Comparison of ENCODE assay signal across 12 mouse cellular contexts in genomic region chr14:104459513-104460111, GRCm38 (mm10). TPM values are rescaled to one million over a fixed set of nuclear protein-coding genes. Genes with fewer than 3 reads are reported as not detected.
A peak's percentile ranks its signal among the peaks of the same experiment; 100 is the strongest.
DNase-seq lines count a peak whose midpoint lies in the region; ATAC-seq lines count a peak whose summit lies in the region.
"Had no signal": no experiment of that assay in that cellular context is flagged by ENCODE, and none has a peak within 500 bp of the region (broad histone marks: within the 10 kb centered on the region; RNA-seq: fewer than 3 reads in every experiment).

No protein-coding gene starts in this region.

- under 1% methylated on average over 25 of the region's 25 CpGs for WGBS in heart, embryonic 10.5 days
- WGBS in hindbrain, embryonic 10.5 days: under 1% methylated on average over 25 of the region's 25 CpGs
- under 1% methylated on average over 25 of the region's 25 CpGs for WGBS in neural tube, embryonic 14.5 days

- ATAC-seq in neural tube, embryonic 14.5 days (ENCODE audit: low read depth): peak; percentile 34; the same call in 1 of the 2 replicates

- H3K4me3 ChIP-seq in heart, embryonic 10.5 days: peak overlapping the region; percentile 54; the same call in 1 of the 2 replicates
- H3K4me3 ChIP-seq in hindbrain, embryonic 10.5 days: peak overlapping the region; percentile 49
- peak overlapping the region; percentile 16; the same call in 1 of the 2 replicates for H3K4me3 ChIP-seq in neural tube, embryonic 14.5 days (ENCODE audit: low read depth, low read length)

- intact Hi-C loops in gastrocnemius, postnatal 14 days (cut with DNase I; ENCODE audit: low total_unique reads): no loop called here

- no peaks in the 10 kb centered on the region for H3K36me3 ChIP-seq in heart, embryonic 10.5 days
- no peaks in the 10 kb centered on the region for H3K36me3 ChIP-seq in hindbrain, embryonic 10.5 days
- H3K36me3 ChIP-seq in neural tube, embryonic 14.5 days (ENCODE audit: control insufficient read depth, insufficient read depth, low read length): no peaks in the 10 kb centered on the region
- H3K36me3 ChIP-seq: heart, embryonic 13.5 days; liver, embryonic 12.5 days had no signal

- H3K27ac ChIP-seq in heart, embryonic 10.5 days: no peak overlapping the region
- no peak overlapping the region for H3K27ac ChIP-seq in hindbrain, embryonic 10.5 days
- peak overlapping the region; percentile 29; the same call in 1 of the 2 replicates for H3K27ac ChIP-seq in neural tube, embryonic 14.5 days (ENCODE audit: low read depth, low read length)
- H3K27ac ChIP-seq: heart, embryonic 13.5 days; liver, embryonic 12.5 days; macrophage had no signal

- peaks cover 5% of the 10 kb centered on the region; the same call in 1 of the 2 replicates for H3K4me1 ChIP-seq in heart, embryonic 10.5 days
- H3K4me1 ChIP-seq in hindbrain, embryonic 10.5 days (replicated peaks): peaks cover 16% of the 10 kb centered on the region
- H3K4me1 ChIP-seq in neural tube, embryonic 14.5 days (ENCODE audit: control insufficient read depth, insufficient read depth, low read length): 0 out of 2 replicates have a peak, but pooled peaks cover 6% of the 10 kb centered on the region

- H3K27me3 ChIP-seq in heart, embryonic 10.5 days (ENCODE audit: insufficient read depth, poor library complexity, severe bottlenecking): peaks cover 81% of the 10 kb centered on the region
- H3K27me3 ChIP-seq in hindbrain, embryonic 10.5 days (ENCODE audit: insufficient read depth, poor library complexity, severe bottlenecking): peaks cover 98% of the 10 kb centered on the region
- H3K27me3 ChIP-seq in neural tube, embryonic 14.5 days (ENCODE audit: control insufficient read depth, insufficient read depth, low read length): peaks cover 29% of the 10 kb centered on the region

- H3K9me3 ChIP-seq in heart, embryonic 10.5 days: no peaks in the 10 kb centered on the region
- H3K9me3 ChIP-seq in hindbrain, embryonic 10.5 days: no peaks in the 10 kb centered on the region
- H3K9me3 ChIP-seq in neural tube, embryonic 14.5 days (ENCODE audit: control insufficient read depth, low read length): no peaks in the 10 kb centered on the region
- H3K9me3 ChIP-seq: heart, embryonic 13.5 days; liver, embryonic 12.5 days had no signal

- peak overlapping the region; percentile 46 for H3K4me2 ChIP-seq in neural tube, embryonic 14.5 days (ENCODE audit: low read depth, low read length)

- no peak for DNase-seq in heart, embryonic 10.5 days (ENCODE audit: low spot score)
- DNase-seq in heart, adult 8-10 months (ENCODE audit: low spot score): no peak
- DNase-seq in hindbrain, embryonic 10.5 days (ENCODE audit: low spot score): peak; percentile 45
- DNase-seq in mesoderm, embryonic 11.5 days (ENCODE audit: low read depth, low spot score): peak; percentile 37
- DNase-seq in gastrocnemius, postnatal 14 days: no peak
- no peak for DNase-seq in gastrocnemius, postnatal 10 days
- no peak for DNase-seq in spleen, adult 18-20 months
- DNase-seq: layer of hippocampus, adult 9-11 months had no signal

- H3K9ac ChIP-seq in neural tube, embryonic 14.5 days (replicated peaks; ENCODE audit: low read depth, low read length): no peak overlapping the region
- H3K9ac ChIP-seq: heart, embryonic 13.5 days; liver, embryonic 12.5 days had no signal

RNA-seq across cellular contexts. Expression of gene Pou4f1, which starts 8.2 kb away (rescaled TPM):
- 0.20 and 1.0 TPM in 2 replicates for polyA plus RNA-seq in heart, embryonic 10.5 days (2016; fragmentation: Nextera tagmentation; extraction: Ambion mirVana)
- under 1 TPM in 2 of 4 experiments, not detected in 2; 0.13 to 0.19 TPM for total RNA-seq in heart, adult 8-10 months (2022)
- polyA plus RNA-seq in hindbrain, embryonic 10.5 days (2016; fragmentation: Nextera tagmentation; extraction: Ambion mirVana): 26.6 and 40.7 TPM in 2 replicates
- polyA plus RNA-seq in neural tube, embryonic 14.5 days (2014; fragmentation: Nextera tagmentation; extraction: Ambion mirVana): 84.2 and 87.9 TPM in 2 replicates
- 1 to 10 TPM; 1.4 to 2.1 TPM for total RNA-seq in gastrocnemius, postnatal 14 days (2021)
- 1 to 10 TPM; 1.6 to 2.1 TPM for total RNA-seq in gastrocnemius, postnatal 10 days (2021)
- polyA plus RNA-seq: macrophage had no signal

Comparison
In these comparisons a context has a peak if more than half of its experiments do, and no peak if none do; other contexts are left out.
1. DNase-seq: peak in hindbrain, embryonic 10.5 days (single experiment) and mesoderm, embryonic 11.5 days (single experiment); none in heart, embryonic 10.5 days (single experiment), heart, adult 8-10 months (single experiment), gastrocnemius, postnatal 14 days (single experiment), gastrocnemius, postnatal 10 days (single experiment) and spleen, adult 18-20 months (0 of 2).
2. Peak in every context shown above with its lines, with median percentiles within 50 percentile points of each other: H3K4me3 ChIP-seq.